Mouse (Mus musculus) E14TG2a.4 (cell line): ENCODE measurements at regions not wholly inside any gene's neighbourhood (a gene's known extent, or its start where the extent isn't known, plus 50 kb on each side); places are given as distances from the start of the nearest gene placed in this dataset.

Experiments used
- H3K27me3 ChIP-seq: 2 replicates; pipeline ENCODE4 v1.6.1; 2014; ENCODE audit warnings: low read length, control low read depth; ENCODE audit not compliant: insufficient read depth
- H3K36me3 ChIP-seq: 2 replicates; pipeline ENCODE4 v1.6.1; 2014; ENCODE audit warnings: low read length, control low read depth; ENCODE audit not compliant: insufficient read depth
- H3K4me1 ChIP-seq: replicated peaks from 2 replicates; pipeline ENCODE4 v1.6.1; 2014; ENCODE audit warnings: low read depth, low read length, control low read depth
- H3K4me3 ChIP-seq: replicated peaks from 2 replicates; pipeline ENCODE4 v1.5.1; 2014; ENCODE audit warnings: mild to moderate bottlenecking, low read length
- H3K9me3 ChIP-seq: 2 replicates; pipeline ENCODE4 v1.6.1; 2014; ENCODE audit warnings: low read length, control low read depth
- CTCF ChIP-seq: conservative IDR thresholded peaks from 2 replicates; pipeline ENCODE4 v1.5.1; 2014; ENCODE audit warnings: low read length
- NANOG ChIP-seq: IDR thresholded peaks from 2 replicates; pipeline ENCODE4 v1.6.1; 2014; ENCODE audit warnings: borderline replicate concordance, low read length, mixed read lengths
- POU5F1 ChIP-seq: IDR thresholded peaks from 2 replicates; pipeline ENCODE4 v1.6.1; 2014; ENCODE audit warnings: low read length, borderline replicate concordance

- no peaks in the 10 kb centered on the region for H3K4me1 ChIP-seq
- no peak overlapping the region for H3K4me3 ChIP-seq
- no peak for TF ChIP-seq POU5F1
- TF ChIP-seq NANOG, result no peak
- no peak for TF ChIP-seq CTCF
- no peaks in the 10 kb centered on the region for H3K36me3 ChIP-seq
- no peaks in the 10 kb centered on the region for H3K9me3 ChIP-seq
- H3K27me3 ChIP-seq, result no peaks in the 10 kb centered on the region
These were observed 96.0 kb upstream of the Clnk start for GRCm38 (mm10) chr5:38972397-38973159.

GRCm38 (mm10) chr5:38970497-38970896 lies 93.9 kb upstream of the Clnk start:
- Histone ChIP-seq H3K9me3 (no peaks in the 10 kb centered on the region), H3K36me3 (no peaks in the 10 kb centered on the region), H3K4me1 (no peaks in the 10 kb centered on the region), H3K4me3 (no peak overlapping the region), H3K27me3 (no peaks in the 10 kb centered on the region)
- TF ChIP-seq NANOG (no peak), CTCF (no peak), POU5F1 (no peak)

GRCm38 (mm10) chr5:38967010-38967409 lies 90.4 kb upstream of the Clnk start:
- H3K4me3 ChIP-seq, result no peak overlapping the region
- H3K4me1 ChIP-seq, result no peaks in the 10 kb centered on the region
- H3K9me3 ChIP-seq, result no peaks in the 10 kb centered on the region
- H3K27me3 ChIP-seq, result no peaks in the 10 kb centered on the region
- no peak for TF ChIP-seq CTCF
- TF ChIP-seq NANOG, result no peak
- no peak for TF ChIP-seq POU5F1
- no peaks in the 10 kb centered on the region for H3K36me3 ChIP-seq

GRCm38 (mm10) chr5:38964445-38964844 lies 87.8 kb upstream of the Clnk start:
- H3K9me3 ChIP-seq, result no peaks in the 10 kb centered on the region
- no peak overlapping the region for H3K4me3 ChIP-seq
- TF ChIP-seq CTCF, result no peak
- TF ChIP-seq NANOG, result no peak
- no peak for TF ChIP-seq POU5F1
- H3K27me3 ChIP-seq, result no peaks in the 10 kb centered on the region
- H3K36me3 ChIP-seq, result no peaks in the 10 kb centered on the region
- H3K4me1 ChIP-seq, result no peaks in the 10 kb centered on the region

- H3K27me3 ChIP-seq, result no peaks in the 10 kb centered on the region
- H3K4me3 ChIP-seq, result no peak overlapping the region
- no peaks in the 10 kb centered on the region for H3K4me1 ChIP-seq
- peaks cover 5% of the 10 kb centered on the region; the same call in 1 of the 2 replicates for H3K9me3 ChIP-seq
- TF ChIP-seq POU5F1 (no peak), NANOG (no peak), CTCF (no peak)
- H3K36me3 ChIP-seq, result no peaks in the 10 kb centered on the region
These were observed 74.1 kb upstream of the Clnk start for GRCm38 (mm10) chr5:38950520-38951288.

GRCm38 (mm10) chr5:38945903-38946686 lies 69.5 kb upstream of the Clnk start:
- Histone ChIP-seq H3K9me3 (peaks cover 5% of the 10 kb centered on the region; the same call in 1 of the 2 replicates), H3K27me3 (no peaks in the 10 kb centered on the region), H3K4me3 (no peak overlapping the region), H3K4me1 (no peaks in the 10 kb centered on the region), H3K36me3 (no peaks in the 10 kb centered on the region)
- TF ChIP-seq NANOG, result no peak
- TF ChIP-seq CTCF, result no peak
- TF ChIP-seq POU5F1, result no peak

DNA sequence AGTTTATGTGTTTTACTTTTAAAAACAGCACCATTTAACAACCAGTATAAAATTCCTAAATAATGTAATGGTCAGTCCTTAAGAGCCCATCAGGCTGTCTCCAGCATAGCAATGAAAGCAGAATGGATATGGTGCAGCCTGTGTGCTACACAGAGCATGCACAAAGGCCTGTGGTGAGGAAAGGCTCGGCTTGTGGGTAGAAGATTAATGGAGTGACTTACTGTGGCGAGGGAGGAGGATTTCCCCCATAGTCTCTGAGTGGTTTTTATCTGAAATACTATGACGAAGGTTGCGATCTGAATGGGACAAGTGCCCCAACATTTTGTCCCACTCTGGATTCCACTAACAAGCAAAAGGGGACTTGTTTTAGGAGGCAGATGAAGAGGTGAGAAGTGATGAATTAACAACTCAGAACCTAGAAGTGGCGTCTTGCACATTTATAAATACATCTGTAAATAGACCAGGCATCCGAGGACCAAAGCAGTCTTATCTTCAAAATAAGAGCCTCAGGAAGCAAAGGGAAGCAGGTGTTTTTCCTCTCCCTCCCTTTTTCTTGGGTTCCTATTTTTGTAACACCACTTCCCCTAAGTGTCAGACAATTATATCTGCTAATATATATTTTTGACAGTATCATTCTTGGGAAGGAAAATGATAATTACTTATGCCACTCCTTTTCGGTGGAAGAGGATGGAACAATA lies 55.9 kb upstream of the Clnk start:
- TF ChIP-seq POU5F1 (no peak), NANOG (no peak), CTCF (no peak)
- H3K4me3 ChIP-seq, result no peak overlapping the region
- H3K27me3 ChIP-seq, result no peaks in the 10 kb centered on the region
- no peaks in the 10 kb centered on the region for H3K4me1 ChIP-seq
- no peaks in the 10 kb centered on the region for H3K36me3 ChIP-seq
- no peaks in the 10 kb centered on the region for H3K9me3 ChIP-seq
